Mouse (Mus musculus): Measurements from ENCODE around the gene Nxpe4. TPM values are rescaled to one million over a fixed set of nuclear protein-coding genes. Genes with fewer than 3 reads are reported as not detected.

The Nxpe4 gene
- polyA plus RNA-seq, 1 experiment from 2014 or later = 5.6 TPM

- no peaks in the 10 kb centered on the region for H3K4me1 ChIP-seq
- H3K27ac ChIP-seq = no peak overlapping the region
- no peak for DNase-seq (ENCODE audit: low spot score)
- no peaks in the 10 kb centered on the region for H3K27me3 ChIP-seq (ENCODE audit: low read depth, poor library complexity, severe bottlenecking)
- H3K9me3 ChIP-seq (replicated peaks) = no peaks in the 10 kb centered on the region
- H3K4me3 ChIP-seq = no peak overlapping the region
- WGBS = 84% methylated on average over 7 of the region's 7 CpGs
- H3K36me3 ChIP-seq = no peaks in the 10 kb centered on the region
These were observed 265.4 kb downstream of the Nxpe4 start for GRCm38 (mm10) chr9:48427176-48427575.

- no peak overlapping the region for H3K4me3 ChIP-seq
- H3K27me3 ChIP-seq (ENCODE audit: low read depth, poor library complexity, severe bottlenecking) = no peaks in the 10 kb centered on the region
- DNase-seq (ENCODE audit: low spot score) = no peak
- H3K36me3 ChIP-seq = no peaks in the 10 kb centered on the region
- WGBS = 84% methylated on average over 8 of the region's 8 CpGs
- no peaks in the 10 kb centered on the region for H3K4me1 ChIP-seq
- no peaks in the 10 kb centered on the region for H3K9me3 ChIP-seq (replicated peaks)
- no peak overlapping the region for H3K27ac ChIP-seq
These were observed 270.6 kb downstream of the Nxpe4 start for GRCm38 (mm10) chr9:48432449-48432848.

GRCm38 (mm10) chr9:48443873-48444272 lies 282.1 kb downstream of the Nxpe4 start:
- no peak for DNase-seq (ENCODE audit: low spot score)
- no peaks in the 10 kb centered on the region for H3K9me3 ChIP-seq (replicated peaks)
- no peaks in the 10 kb centered on the region for H3K27me3 ChIP-seq (ENCODE audit: low read depth, poor library complexity, severe bottlenecking)
- no peak overlapping the region for H3K4me3 ChIP-seq
- H3K4me1 ChIP-seq = no peaks in the 10 kb centered on the region
- H3K27ac ChIP-seq = no peak overlapping the region
- no peaks in the 10 kb centered on the region for H3K36me3 ChIP-seq
- WGBS = 97% methylated on average over 1 of the region's 1 CpGs

GRCm38 (mm10) chr9:48444821-48445220 lies 283.0 kb downstream of the Nxpe4 start:
- no peak overlapping the region for H3K4me3 ChIP-seq
- H3K4me1 ChIP-seq = no peaks in the 10 kb centered on the region
- 85% methylated on average over 2 of the region's 2 CpGs for WGBS
- DNase-seq (ENCODE audit: low spot score) = no peak
- no peak overlapping the region for H3K27ac ChIP-seq
- no peaks in the 10 kb centered on the region for H3K36me3 ChIP-seq
- H3K9me3 ChIP-seq (replicated peaks) = no peaks in the 10 kb centered on the region
- H3K27me3 ChIP-seq (ENCODE audit: low read depth, poor library complexity, severe bottlenecking) = no peaks in the 10 kb centered on the region

- H3K9me3 ChIP-seq (replicated peaks) = no peaks in the 10 kb centered on the region
- 44% methylated on average over 5 of the region's 5 CpGs for WGBS
- no peak overlapping the region for H3K4me3 ChIP-seq
- DNase-seq (ENCODE audit: low spot score) = no peak
- H3K27me3 ChIP-seq (ENCODE audit: low read depth, poor library complexity, severe bottlenecking) = no peaks in the 10 kb centered on the region
- no peaks in the 10 kb centered on the region for H3K4me1 ChIP-seq
- H3K27ac ChIP-seq = no peak overlapping the region
- H3K36me3 ChIP-seq = no peaks in the 10 kb centered on the region
These were observed 286.0 kb downstream of the Nxpe4 start for GRCm38 (mm10) chr9:48447783-48448209.

Other genes with a start within 250 kb of the Nxpe4 start
- 1.1 and 1.3 TPM in 2 replicates for gene Nxpe2, start 191.4 kb downstream of the Nxpe4 start, polyA plus RNA-seq (2016; fragmentation: Nextera tagmentation; extraction: Ambion mirVana)